Mouse (Mus musculus) liver, embryonic 14.5 days (tissue): ENCODE measurements at regions not wholly inside any gene's neighbourhood (a gene's known extent, or its start where the extent isn't known, plus 50 kb on each side); places are given as distances from the start of the nearest gene placed in this dataset.

Source experiments
- ATAC-seq: fragments of 200-750 bp; cut with Nextera tagmentation; 2 replicates; pipeline ENCODE4 v1.8.0; 2017; ENCODE audit warnings: moderate number of reproducible peaks, mild to moderate bottlenecking, moderate library complexity; ENCODE audit not compliant: insufficient read depth
- DNase-seq, 3 experiments: peaks; one replicate each; pipeline ENCODE4 v3.0.0-alpha.2; 2012 to 2013; ENCODE audit warnings: low read depth in 3 of 3, low spot score in 3 of 3
- H3K27ac ChIP-seq: fragments of 300-500 bp; sonication (generic); 2 replicates; pipeline ENCODE4 v1.5.1; 2014; ENCODE audit warnings: moderate library complexity, mild to moderate bottlenecking, control low read depth, inconsistent platforms
- H3K27me3 ChIP-seq: fragments of 300-500 bp; sonication (generic); 2 replicates; pipeline ENCODE4 v1.6.1; 2014; ENCODE audit warnings: mild to moderate bottlenecking, low read length, moderate library complexity; ENCODE audit not compliant: control insufficient read depth, insufficient read depth
- H3K36me3 ChIP-seq: fragments of 300-500 bp; sonication (generic); replicated peaks from 2 replicates; pipeline ENCODE4 v1.6.1; 2014; ENCODE audit warnings: low read depth; ENCODE audit not compliant: control insufficient read depth, insufficient read depth
- H3K4me1 ChIP-seq, 2 experiments: fragments of 200-500 bp in 1 of 2; fragments of 300-500 bp in 1 of 2; sonication (generic) in 1 of 2; replicated peaks; 2 replicates each; pipeline ENCODE4 v1.6.1; 2012 to 2014; ENCODE audit warnings: antibody characterized with exemption in 1 of 2, inconsistent platforms in 1 of 2, low read length in 1 of 2; ENCODE audit not compliant: control insufficient read depth in 2 of 2, insufficient read depth in 2 of 2
- H3K4me2 ChIP-seq: fragments of 300-500 bp; sonication (generic); 2 replicates; pipeline ENCODE4 v1.6.1; 2014; ENCODE audit warnings: low read depth, mild to moderate bottlenecking, control low read depth, moderate library complexity
- H3K4me3 ChIP-seq, 2 experiments: fragments of 200-500 bp in 1 of 2; fragments of 300-500 bp in 1 of 2; sonication (generic) in 1 of 2; 2 replicates each; pipeline ENCODE4 v1.5.1; 2012 to 2014; ENCODE audit warnings: low read depth in 2 of 2, low read length in 2 of 2, mild to moderate bottlenecking in 2 of 2, control low read depth in 1 of 2, inconsistent platforms in 1 of 2, moderate library complexity in 1 of 2; ENCODE audit not compliant: insufficient read depth in 1 of 2
- H3K9ac ChIP-seq: fragments of 300-500 bp; sonication (generic); replicated peaks from 2 replicates; pipeline ENCODE4 v1.6.1; 2014; ENCODE audit warnings: mild to moderate bottlenecking, control low read depth, moderate library complexity
- H3K9me3 ChIP-seq: fragments of 300-500 bp; sonication (generic); 2 replicates; pipeline ENCODE4 v1.6.1; 2016; ENCODE audit warnings: low read length, mixed read lengths; ENCODE audit not compliant: control insufficient read depth
- CTCF ChIP-seq: IDR thresholded peaks from 2 replicates; pipeline ENCODE4 v1.5.1; 2016; ENCODE audit warnings: antibody characterized with exemption, low read depth, control low read depth
- EP300 ChIP-seq: IDR thresholded peaks from 2 replicates; pipeline ENCODE4 v1.6.1; 2016; ENCODE audit warnings: antibody characterized with exemption, low read depth
- whole genome bisulfite sequencing: fragments of 180-500 bp; shearing (Covaris S2); extraction: QIAGEN DNeasy Blood & Tissue Kit; methylation state at CpG from one replicate; pipeline ENCODE4 v1.1.7; 2014; ENCODE audit not compliant: insufficient replicate concordance; 5-methylcytosine and 5-hydroxymethylcytosine counted together

- H3K9ac ChIP-seq, result no peak overlapping the region
- ATAC-seq (no peak), DNase-seq (no peak)
- H3K9me3 ChIP-seq, result no peaks in the 10 kb centered on the region
- no peaks in the 10 kb centered on the region for H3K27me3 ChIP-seq
- H3K4me3 ChIP-seq, result no peak overlapping the region
- no peaks in the 10 kb centered on the region for H3K36me3 ChIP-seq
- H3K27ac ChIP-seq, result no peak overlapping the region
- WGBS, result 59% methylated on average over 5 of the region's 5 CpGs
- no peak overlapping the region for H3K4me2 ChIP-seq
- H3K4me1 ChIP-seq, result no peaks in the 10 kb centered on the region
- no peak for TF ChIP-seq EP300
- no peak for TF ChIP-seq CTCF
Measured at GRCm38 (mm10) chr10:99568424-99568823, 191.0 kb downstream of the Csl start.

GRCm38 (mm10) chr10:99570190-99570589 is 189.3 kb downstream of the Csl start:
- TF ChIP-seq EP300 (no peak), CTCF (no peak)
- no peak overlapping the region for H3K4me3 ChIP-seq
- H3K36me3 ChIP-seq, result no peaks in the 10 kb centered on the region
- no peak for DNase-seq
- no peaks in the 10 kb centered on the region for H3K9me3 ChIP-seq
- no peak overlapping the region for H3K27ac ChIP-seq
- no peak overlapping the region for H3K4me2 ChIP-seq
- ATAC-seq, result no peak
- H3K9ac ChIP-seq, result no peak overlapping the region
- H3K27me3 ChIP-seq, result no peaks in the 10 kb centered on the region
- H3K4me1 ChIP-seq, result no peaks in the 10 kb centered on the region
- 54% methylated on average over 2 of the region's 2 CpGs for WGBS

- H3K27ac ChIP-seq, result no peak overlapping the region
- no peak for TF ChIP-seq CTCF
- TF ChIP-seq EP300, result no peak
- no peak for DNase-seq
Measured at GRCm38 (mm10) chr10:99573997-99574396, 185.5 kb downstream of the Csl start.

DNA sequence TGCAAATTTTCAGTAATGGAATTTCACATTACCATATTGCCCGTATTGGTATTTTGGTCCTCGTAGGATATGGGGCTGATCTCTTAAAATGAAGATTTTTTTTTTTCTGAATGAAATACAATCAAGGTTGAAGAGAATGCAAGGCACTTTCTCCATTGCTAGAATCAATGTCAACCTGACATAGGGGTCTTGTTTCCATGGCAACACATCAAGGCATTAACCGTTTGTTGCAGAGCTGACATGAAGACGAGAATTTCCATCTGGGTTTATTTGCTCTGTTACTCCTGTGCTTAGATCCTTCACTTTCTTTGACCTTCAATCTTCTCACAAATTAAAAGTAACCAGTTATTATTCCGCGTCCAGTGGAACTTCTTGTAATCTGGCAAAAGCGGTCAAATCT is 184.2 kb downstream of the Csl start:
- ATAC-seq (no peak), DNase-seq (no peak)
- no peaks in the 10 kb centered on the region for H3K4me1 ChIP-seq
- H3K9ac ChIP-seq, result no peak overlapping the region
- no peak overlapping the region for H3K4me3 ChIP-seq
- WGBS, result 69% methylated on average over 7 of the region's 7 CpGs
- H3K27me3 ChIP-seq, result no peaks in the 10 kb centered on the region
- H3K9me3 ChIP-seq, result no peaks in the 10 kb centered on the region
- H3K4me2 ChIP-seq, result no peak overlapping the region
- no peak overlapping the region for H3K27ac ChIP-seq
- H3K36me3 ChIP-seq, result no peaks in the 10 kb centered on the region
- TF ChIP-seq CTCF, result no peak
- no peak for TF ChIP-seq EP300

More at GRCm38 (mm10) chr10:99573997-99574396, 185.5 kb downstream of the Csl start:
- H3K9me3 ChIP-seq, result no peaks in the 10 kb centered on the region
- no peak overlapping the region for H3K4me3 ChIP-seq
- ATAC-seq, result no peak
- no peaks in the 10 kb centered on the region for H3K36me3 ChIP-seq
- no peaks in the 10 kb centered on the region for H3K27me3 ChIP-seq
- H3K4me1 ChIP-seq, result no peaks in the 10 kb centered on the region
- H3K4me2 ChIP-seq, result no peak overlapping the region
- no peak overlapping the region for H3K9ac ChIP-seq
- WGBS, result 58% methylated on average over 14 of the region's 14 CpGs

DNA sequence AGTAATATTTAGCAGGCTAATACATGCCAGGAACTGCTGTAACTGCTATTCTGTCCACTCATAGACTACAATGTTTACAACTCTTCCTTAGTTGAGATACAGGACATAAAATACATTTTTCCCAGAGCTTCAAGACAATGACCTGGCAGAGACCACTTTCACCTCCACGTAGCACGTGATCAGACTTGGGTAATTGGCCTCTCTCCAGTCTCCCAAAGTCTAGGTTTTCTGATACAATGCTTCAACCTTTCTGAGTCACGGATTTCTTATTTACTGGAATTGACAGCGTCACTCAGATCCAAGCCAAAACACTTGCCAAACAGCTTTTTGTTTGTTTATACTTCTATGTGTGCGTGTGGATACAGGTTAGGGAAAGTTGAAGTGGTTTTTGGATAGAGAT is 183.2 kb downstream of the Csl start:
- H3K27ac ChIP-seq, result no peak overlapping the region
- H3K9me3 ChIP-seq, result no peaks in the 10 kb centered on the region
- no peak overlapping the region for H3K4me2 ChIP-seq
- no peak overlapping the region for H3K4me3 ChIP-seq
- TF ChIP-seq EP300, result no peak
- TF ChIP-seq CTCF, result no peak
- ATAC-seq, result no peak
- DNase-seq, result no peak
- no peaks in the 10 kb centered on the region for H3K4me1 ChIP-seq
- no peak overlapping the region for H3K9ac ChIP-seq
- H3K27me3 ChIP-seq, result no peaks in the 10 kb centered on the region
- no peaks in the 10 kb centered on the region for H3K36me3 ChIP-seq
- 55% methylated on average over 5 of the region's 5 CpGs for WGBS
